Mouse (Mus musculus) ovary, postnatal 10 days (tissue): Measurements from ENCODE around the gene Psmd13.
A peak's percentile ranks its signal among the peaks of the same experiment; 100 is the strongest.
"Not testable (repeated sequence)": the region's sequence is repeated elsewhere in the genome, so short reads cannot be mapped to it uniquely, and the experiment has no call there.

Experiments
- DNase-seq: peaks from one replicate; pipeline ENCODE4 v3.0.0; 2022; ENCODE audit warnings: low spot score

Gene Psmd13

DNA sequence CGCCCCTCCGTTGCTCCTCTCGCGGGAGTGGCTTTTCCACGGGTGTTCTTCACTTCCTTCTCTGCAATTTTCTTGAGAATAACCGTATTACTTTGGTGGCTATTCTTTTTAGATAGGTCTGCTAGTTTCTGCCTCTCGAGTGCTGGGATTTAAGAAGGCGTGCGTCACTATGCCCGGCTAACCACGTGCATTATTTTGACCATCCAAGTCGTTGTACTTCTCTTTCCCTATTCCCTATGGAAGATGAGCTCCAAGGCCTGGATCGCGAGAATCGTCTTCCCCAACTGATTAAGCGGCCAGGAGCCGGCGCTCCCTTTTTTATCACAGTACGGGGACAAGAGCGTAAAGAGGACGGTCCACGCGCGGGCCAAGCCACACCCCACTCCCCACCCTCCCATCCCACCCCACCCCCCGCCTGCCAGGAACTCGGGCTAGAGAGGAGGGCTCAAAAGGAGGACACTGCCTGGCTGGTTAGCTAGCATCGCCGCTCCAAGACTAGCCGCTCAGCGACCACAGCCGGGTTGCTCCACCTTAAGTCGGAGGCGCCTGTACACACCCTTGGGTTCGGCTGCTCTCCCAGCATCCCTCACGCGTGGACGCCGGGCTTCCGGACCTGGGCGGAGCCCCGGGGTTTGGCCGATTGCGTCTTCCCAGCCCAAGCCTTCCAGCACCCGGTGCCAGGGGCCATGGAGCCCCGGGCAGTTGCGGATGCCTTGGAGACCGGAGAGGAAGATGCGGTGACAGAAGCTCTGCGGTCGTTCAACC, 24.8 kb upstream of the Psmd13 start, which contains the start of gene Ric8a:
TSS of gene Ric8a (plus strand) at position 173 of the 765 bp plus-strand sequence.
- peak; percentile 82 for DNase-seq

DNA sequence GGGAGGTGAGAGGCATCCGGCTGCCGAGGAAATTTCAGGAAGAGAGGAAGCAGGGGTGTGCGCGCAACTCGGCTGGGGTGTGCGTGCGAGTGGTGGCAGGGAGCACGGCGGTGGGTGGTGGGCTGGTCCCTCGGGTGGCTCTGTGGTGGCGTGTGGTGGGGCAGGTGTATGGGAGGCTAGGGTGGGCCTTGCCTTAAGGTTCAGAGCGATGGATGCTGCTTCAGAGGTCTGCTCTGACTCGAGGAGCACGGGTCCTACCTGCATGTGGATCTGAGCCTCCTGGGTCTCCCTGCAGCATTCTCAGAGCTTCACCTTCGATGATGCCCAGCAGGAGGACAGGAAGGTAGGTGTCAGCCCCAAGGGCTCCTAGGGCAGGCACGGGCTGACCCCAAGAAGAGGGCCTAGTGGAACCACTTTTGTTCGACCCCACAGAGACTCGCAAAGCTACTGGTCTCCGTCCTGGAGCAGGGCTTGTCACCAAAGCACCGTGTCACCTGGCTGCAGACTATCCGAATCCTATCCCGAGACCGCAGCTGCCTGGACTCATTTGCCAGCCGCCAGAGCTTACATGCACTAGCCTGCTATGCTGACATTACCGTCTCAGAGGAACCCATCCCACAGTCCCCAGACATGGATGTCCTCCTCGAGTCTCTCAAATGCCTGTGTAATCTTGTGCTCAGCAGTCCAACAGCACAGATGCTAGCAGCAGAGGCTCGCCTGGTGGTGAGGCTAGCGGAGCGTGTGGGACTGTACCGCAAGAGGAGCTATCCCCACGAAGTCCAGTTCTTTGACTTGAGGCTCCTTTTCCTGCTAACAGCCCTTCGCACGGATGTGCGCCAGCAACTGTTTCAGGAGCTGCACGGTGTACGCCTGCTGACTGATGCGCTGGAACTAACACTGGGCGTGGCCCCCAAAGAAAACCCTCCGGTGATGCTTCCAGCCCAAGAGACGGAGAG, 23.9 kb upstream of the Psmd13 start, which contains the start of gene Bet1l:
TSS of gene Bet1l (minus strand) at position 28 of the 956 bp plus-strand sequence.
- DNase-seq, result no peak

DNA sequence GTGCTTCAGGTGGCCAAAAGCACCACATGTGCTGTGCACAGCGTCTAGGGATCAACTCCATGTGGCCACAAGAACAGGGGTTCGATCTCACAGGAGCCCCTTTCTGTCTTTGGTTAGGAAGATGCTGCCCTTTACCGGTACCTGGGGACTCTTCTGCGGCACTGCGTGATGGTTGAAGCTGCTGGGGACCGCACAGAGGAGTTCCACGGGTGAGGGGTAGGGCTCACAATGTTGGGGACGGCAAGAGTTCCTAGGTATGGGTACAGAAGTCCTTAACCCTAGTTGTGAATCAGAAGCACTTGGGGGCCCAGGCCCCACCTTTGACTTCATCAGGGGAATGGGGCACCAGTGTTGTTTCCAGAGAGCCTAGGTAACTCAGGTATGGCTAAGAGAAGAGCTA, 23.0 kb upstream of the Psmd13 start:
- no peak for DNase-seq

DNA sequence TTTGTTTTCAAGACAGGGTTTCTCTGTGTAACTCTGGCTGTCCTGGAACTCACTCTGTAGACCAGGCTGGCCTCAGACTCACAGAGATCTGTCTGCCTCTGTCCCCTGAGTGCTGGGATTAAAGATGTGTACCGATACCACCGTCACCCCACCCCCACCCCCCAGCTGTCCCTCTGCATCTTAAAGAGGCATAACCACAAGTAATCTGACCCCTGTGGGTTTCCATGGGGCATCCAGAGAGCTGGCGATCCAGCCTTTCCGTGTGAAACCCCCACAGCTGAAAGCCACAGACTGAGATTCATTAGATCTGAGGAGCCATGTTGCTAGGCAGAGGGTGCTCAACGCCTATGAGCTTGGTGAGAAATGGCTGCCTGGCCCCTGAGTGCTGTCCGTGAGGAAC, 21.8 kb upstream of the Psmd13 start:
- no peak for DNase-seq

GRCm38 (mm10) chr7:140860728-140861127, 21.0 kb upstream of the Psmd13 start:
- DNase-seq, result no peak

DNA sequence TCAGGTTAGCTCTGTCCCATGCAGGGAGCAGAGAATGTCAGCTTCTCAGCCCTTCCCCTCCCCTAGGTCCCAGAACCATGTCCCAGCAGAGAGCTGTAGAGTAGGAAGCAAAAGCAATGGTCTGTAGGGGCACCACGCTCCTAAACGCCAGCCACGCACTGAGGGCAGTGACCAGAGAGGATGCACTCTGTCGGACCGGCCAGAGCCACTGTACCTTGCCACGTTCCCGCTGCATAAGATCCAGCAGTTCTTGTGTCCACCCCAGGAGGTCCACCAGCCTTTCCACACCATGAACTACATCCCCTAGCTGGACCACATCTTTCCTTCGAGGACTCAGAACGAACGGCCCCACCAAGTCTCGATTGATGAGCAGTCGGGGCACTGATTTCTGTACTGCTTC, 17.0 kb upstream of the Psmd13 start:
- DNase-seq, result no peak

DNA sequence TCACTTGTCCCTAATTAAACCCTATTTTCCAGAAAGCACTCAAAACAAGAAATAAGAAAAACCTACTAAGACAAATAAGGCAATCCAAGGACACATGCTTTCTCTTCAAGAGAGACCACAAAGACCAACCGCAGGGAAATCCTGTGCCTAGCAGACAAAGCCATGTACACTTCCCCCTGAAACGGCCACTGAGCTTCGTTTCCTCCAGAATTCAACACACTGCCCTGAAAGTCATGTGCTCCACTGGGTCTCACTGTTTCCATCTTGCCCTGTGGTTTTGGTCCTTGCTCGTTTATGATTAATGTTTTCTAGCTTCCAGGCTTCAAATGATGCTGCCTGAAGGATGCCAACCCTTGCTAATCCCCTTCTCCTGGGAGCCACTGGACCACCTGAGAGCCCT, 7.5 kb upstream of the Psmd13 start:
- no peak for DNase-seq

DNA sequence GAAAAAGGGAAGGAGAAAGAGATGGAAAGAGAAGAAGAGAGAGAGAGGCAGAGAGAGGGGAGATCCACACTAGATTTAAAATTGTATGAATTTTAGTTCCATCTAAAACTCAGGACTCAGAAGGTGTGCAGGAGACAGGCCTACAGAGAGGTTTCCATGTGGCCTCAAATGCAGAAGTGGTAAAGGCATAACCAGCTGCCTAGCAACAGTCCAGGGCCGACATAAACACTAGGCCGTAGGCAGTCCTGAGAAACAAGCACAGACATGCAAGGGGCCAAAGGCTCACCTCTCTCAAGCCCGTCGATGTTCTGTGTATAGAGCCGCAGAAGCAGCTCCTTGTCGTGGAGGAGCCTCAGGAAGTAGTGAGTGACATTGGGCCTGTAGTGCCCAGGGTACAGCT, 4.4 kb upstream of the Psmd13 start:
- DNase-seq, result no peak

- no peak for DNase-seq
Measured at GRCm38 (mm10) chr7:140879355-140879754, 2.4 kb upstream of the Psmd13 start.

DNA sequence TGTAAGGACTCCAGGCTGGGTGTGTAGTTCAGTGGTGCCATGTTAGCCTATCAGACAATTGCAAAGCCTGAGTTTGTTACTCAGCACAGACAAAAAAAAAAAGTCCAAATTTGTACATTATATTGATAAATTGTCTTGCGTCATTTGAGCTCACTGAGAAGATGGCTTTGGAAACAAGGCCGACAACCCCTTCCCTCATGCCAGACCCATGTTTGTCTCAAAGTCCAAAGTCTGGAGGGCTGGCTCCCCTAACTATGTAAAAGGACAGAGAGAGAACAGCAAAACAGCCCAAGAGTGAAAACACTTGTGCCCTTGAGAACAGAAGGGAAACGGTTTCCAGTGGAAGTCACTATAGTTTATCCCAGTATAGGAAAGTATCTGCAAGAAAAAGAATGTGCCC, 1.3 kb upstream of the Psmd13 start:
- no peak for DNase-seq

DNA sequence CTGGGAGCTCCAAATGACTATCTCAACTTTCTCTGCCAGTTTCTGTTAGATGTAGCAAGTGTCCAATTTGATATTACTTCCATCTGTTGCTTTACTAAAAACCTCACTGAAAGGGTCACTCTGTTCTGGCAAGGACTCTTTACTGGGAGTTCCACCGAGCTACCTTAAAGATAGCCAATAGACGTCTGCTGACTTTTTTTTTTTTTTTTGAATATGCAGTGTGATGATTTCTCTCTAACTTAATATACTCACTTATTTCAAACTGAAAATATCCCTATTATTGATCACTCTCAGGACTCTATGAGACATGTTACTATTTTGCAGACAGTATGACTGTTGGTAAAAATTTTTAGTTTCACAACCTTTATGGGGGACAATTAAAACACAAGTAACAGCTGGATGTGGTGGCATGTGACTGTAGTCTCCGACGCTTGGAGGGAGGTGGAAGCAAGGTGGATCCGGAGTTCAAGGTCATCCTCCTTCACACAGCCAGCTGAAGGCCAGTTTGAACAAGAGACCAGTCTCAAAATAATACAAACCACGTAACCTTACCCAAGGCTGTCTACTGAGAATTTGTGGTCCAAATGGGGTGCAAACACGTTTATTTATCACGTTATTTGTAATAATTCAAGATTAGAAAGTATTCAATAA, 778 bp upstream of the Psmd13 start:
- DNase-seq, result no peak

- no peak for DNase-seq
Measured at GRCm38 (mm10) chr7:140882469-140882803, 668 bp downstream of the Psmd13 start.

DNA sequence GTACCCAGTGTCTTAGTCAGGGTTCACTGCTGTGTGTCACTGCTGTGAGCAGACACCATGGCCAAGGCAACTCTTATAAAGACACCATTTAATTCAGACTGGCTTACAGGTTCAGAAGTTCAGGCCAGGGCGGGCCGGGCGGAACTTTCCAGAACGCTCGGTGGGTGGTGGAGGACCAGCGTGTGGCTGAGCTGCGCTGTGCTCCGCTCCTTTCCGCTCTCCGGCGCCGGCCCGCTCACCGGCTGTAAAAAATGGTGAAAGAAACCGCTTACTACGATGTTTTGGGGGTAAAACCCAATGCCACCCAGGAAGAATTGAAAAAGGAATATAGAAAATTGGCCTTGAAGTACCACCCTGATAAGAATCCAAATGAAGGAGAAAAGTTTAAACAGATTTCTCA, 8.9 kb downstream of the Psmd13 start:
- DNase-seq, result not testable (repeated sequence)

DNA sequence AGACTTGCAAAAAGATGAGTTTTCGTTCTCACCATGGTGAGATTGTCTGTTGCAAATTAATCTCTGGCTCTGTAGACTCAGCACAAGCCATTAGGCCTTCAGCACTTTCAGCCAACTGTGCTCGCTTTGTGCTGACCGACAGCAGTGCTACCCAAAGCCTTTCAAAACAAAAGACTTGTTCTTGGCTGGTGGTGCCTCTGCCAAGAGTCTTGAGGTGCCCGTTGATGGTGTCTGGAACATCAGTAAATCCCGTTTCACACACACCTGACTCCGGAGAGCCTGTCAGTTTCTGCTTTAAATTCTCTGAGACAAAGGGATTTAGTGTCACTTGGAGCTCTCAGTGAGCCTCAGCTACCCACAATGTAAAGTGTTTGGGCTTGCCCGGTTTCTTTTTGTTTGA, 12.3 kb downstream of the Psmd13 start:
- no peak for DNase-seq

DNA sequence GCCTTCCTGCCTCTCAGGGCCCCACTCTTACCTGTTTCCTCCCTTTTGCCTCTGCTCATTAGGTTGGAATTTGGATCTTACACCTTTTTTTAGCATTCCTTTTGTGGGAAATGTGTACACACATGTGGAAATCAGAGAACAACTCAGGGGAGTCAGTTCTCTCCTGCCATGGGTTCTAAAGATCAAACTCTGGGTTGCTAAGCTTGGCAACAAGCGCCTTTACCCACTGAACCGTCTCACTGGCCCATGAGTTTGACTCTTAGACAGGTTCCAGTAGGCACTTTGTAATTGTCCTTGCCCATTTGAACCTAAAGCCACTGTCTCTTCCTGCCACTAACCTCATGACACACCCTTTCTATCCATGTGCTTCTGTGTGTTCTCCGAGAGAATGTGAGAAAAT, 12.8 kb downstream of the Psmd13 start:
- no peak for DNase-seq

DNA sequence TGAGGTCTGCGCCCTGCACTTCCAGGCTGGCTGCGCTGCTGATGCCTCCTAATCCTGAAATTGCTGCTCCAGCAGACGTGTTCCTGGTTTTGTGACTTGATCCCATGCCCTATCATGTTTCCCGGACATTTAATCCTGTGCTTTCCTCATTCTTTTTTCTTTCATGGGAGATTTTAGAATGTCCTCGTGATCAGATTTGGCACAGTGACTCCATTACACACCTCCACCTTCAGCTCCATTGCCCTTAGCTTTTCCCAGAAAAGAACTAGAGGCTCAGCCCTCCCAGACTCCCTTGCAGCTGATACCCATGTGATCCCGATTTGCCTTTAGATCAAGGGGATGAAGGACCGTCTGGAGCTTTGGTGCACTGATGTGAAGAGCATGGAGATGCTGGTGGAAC, 16.1 kb downstream of the Psmd13 start:
- DNase-seq, result no peak

- DNase-seq, result no peak
Measured at GRCm38 (mm10) chr7:140899121-140899520, 17.4 kb downstream of the Psmd13 start.

DNA sequence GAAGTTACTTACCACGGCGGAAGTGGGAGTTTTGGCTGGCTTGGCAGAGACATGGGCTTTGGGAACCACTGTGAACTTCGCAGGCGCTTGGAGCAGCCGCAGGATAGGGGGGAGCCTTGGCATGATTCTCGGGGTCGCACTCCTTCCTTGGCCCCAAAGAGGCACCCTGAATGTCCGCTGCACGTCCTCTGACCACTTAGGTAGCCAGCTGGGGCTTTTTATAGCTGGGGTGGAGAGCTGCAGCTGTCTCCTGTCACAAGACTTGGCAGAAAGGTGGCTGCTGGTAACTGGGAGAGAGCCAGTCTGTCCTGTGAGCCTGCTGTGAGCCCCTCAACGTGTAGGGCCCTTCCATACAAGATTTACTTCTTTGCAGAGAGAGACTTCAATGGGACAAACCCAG, 18.5 kb downstream of the Psmd13 start, which contains the start of gene Cox8b:
TSS of gene Cox8b (minus strand) at position 227 of the 400 bp plus-strand sequence.
- no peak for DNase-seq

DNA sequence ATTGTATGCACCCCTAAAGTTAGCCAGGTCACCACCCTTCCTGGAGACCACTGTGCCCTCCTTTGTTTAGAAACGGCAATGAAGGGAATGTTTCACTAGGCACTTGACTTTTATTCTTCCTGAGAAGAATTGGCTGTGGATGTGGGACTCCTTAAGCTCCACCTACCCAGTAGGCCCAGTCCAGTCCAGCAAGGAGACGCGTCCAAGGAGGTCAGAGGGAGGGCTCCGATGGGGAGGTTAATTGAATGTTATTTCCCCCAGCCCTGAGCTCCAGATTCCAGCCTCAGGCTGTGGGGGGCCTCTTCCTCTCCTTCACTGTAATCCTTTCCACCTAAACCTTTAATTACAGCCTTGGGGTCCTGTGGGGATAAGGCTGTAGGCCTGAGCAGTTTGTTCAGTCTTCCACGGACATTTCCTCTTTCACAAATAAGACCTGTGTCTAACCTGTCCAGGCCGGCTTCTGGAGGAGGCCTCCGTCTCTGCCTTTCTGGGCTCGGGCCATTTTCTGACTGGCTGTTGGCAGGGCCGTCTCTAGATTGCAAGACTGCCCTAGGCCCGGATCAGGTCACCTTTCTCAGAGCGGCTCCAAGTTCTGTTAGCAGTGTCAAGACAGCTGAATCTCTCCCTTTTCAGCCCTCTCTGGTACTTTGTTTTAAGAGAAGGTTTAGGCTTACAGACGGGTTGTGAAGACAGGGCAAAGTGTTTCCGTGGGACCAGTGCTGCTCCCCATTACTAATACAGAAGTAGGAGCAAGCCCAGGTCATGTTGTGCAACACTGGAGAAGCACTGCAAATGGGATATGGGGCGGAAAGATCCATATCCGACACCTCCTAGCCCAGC, 20.5 kb downstream of the Psmd13 start:
- no peak for DNase-seq

DNA sequence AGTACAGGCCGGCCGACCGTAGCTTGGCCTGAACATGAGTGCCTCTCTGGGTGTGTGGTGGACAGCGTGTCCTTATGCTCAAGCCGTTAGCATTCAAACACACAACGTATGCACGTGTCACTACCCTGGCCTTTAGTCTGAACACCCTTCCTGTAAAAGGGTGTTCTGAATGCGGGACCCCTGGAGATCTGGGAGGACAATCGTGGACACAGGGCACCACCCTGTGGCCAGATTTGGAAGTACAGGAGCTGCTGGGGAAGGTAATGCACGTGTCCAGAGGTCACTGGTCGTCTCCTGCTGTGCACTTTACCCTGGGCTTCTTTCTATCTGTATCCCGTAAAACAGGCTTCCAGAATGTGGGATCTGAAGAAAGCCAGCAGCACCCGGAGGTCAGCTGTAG, 21.4 kb downstream of the Psmd13 start:
- peak; percentile 84 for DNase-seq

DNA sequence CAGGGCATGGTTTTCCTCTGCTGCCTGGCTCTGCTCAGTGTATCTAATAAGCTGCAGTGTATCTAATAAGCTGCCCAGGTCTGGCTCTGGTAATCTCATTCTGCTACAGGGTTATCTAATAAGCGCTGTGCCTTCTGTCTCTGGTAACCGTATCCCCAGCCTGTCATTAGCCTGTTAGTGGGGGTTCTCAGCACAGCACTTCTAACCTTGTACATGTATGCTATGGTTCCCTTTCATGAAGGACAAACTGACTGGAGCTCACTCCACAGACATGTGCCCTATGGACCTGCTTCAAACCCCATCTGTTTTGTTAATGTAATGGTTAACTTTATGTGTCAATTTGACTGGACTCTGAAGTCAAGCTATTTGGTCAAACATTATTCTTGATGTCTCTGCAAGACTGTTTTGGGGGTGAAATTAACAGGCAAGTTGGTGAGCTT, 23.9 kb downstream of the Psmd13 start:
- no peak for DNase-seq

- no peak for DNase-seq
Measured at GRCm38 (mm10) chr7:140907131-140907530, 25.4 kb downstream of the Psmd13 start.
